Mouse (Mus musculus) midbrain, embryonic 14.5 days (tissue): ENCODE results near the gene Lix1l. TPM values are rescaled to one million over a fixed set of nuclear protein-coding genes. Genes with fewer than 3 reads are reported as not detected.
"Not testable (repeated sequence)": the region's sequence is repeated elsewhere in the genome, so short reads cannot be mapped to it uniquely, and the experiment has no call there.

ENCODE experiments used
- ATAC-seq: fragments of 200-750 bp; cut with Nextera tagmentation; 2 replicates; pipeline ENCODE4 v1.8.0; 2017; ENCODE audit warnings: moderate number of reproducible peaks, moderate library complexity; ENCODE audit not compliant: low FRiP score, low TSS enrichment
- DNase-seq: peaks from one replicate; pipeline ENCODE4 v3.0.0-alpha.2; 2015
- H3K27ac ChIP-seq: fragments of 300-500 bp; sonication (generic); replicated peaks from 2 replicates; pipeline ENCODE4 v1.5.1; 2014; ENCODE audit warnings: mild to moderate bottlenecking, low read depth, low read length, moderate library complexity
- H3K27me3 ChIP-seq: fragments of 300-500 bp; sonication (generic); 2 replicates; pipeline ENCODE4 v1.6.1; 2014; ENCODE audit warnings: low read length, control low read depth, mixed read lengths; ENCODE audit not compliant: control insufficient read depth, insufficient read depth
- H3K36me3 ChIP-seq: fragments of 300-500 bp; sonication (generic); 2 replicates; pipeline ENCODE4 v1.6.1; 2014; ENCODE audit warnings: low read length, control low read depth; ENCODE audit not compliant: control insufficient read depth, insufficient read depth
- H3K4me1 ChIP-seq: fragments of 300-500 bp; sonication (generic); 2 replicates; pipeline ENCODE4 v1.6.1; 2014; ENCODE audit warnings: mild to moderate bottlenecking, antibody characterized with exemption, low read length, control low read depth; ENCODE audit not compliant: control insufficient read depth, insufficient read depth
- H3K4me2 ChIP-seq: fragments of 300-500 bp; sonication (generic); 2 replicates; pipeline ENCODE4 v1.6.1; 2014; ENCODE audit warnings: mild to moderate bottlenecking, low read length, moderate library complexity
- H3K4me3 ChIP-seq: fragments of 300-500 bp; sonication (generic); replicated peaks from 2 replicates; pipeline ENCODE4 v1.5.1; 2014; ENCODE audit warnings: low read depth, low read length
- H3K9ac ChIP-seq: fragments of 300-500 bp; sonication (generic); replicated peaks from 2 replicates; pipeline ENCODE4 v1.6.1; 2014; ENCODE audit warnings: mild to moderate bottlenecking, low read length, moderate library complexity
- H3K9me3 ChIP-seq: fragments of 300-500 bp; sonication (generic); 2 replicates; pipeline ENCODE4 v1.6.1; 2016; ENCODE audit warnings: low read length, control low read depth, mixed read lengths; ENCODE audit not compliant: control insufficient read depth
- WGBS: fragments of 180-500 bp; shearing (Covaris S2); extraction: QIAGEN DNeasy Blood & Tissue Kit; methylation state at CpG from one replicate; pipeline ENCODE4 v1.1.7; 2014; 5-methylcytosine and 5-hydroxymethylcytosine counted together
- polyA plus RNA-seq: library from polyadenylated mRNA; unstranded; fragments of >200 nt; fragmentation: Nextera tagmentation; extraction: Ambion mirVana; gene quantifications from 2 replicates; pipeline ENCODE4 v1.2.1, GENCODE M21; 2014

The Lix1l gene
- polyA plus RNA-seq, 1 experiment from 2014 or later = 6.7 TPM

DNA sequence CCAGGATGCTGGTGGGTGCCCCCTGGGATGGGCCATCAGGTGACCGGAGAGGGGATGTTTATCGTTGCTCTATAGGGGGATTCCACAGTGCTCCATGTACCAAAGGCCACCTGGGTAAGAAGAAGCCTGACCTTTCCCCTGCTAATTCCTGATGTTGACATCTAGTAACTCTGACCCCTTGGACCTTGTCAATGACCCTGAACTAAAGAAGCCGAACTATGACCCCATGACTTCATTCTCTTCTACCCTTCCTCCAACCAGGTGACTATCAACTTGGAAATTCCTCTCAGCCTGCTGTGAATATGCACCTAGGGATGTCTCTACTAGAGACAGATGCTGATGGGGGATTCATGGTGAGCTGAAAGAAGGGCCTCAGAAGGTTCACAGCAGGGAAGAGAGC is 46.4 kb downstream of the Lix1l start:
- Histone ChIP-seq H3K36me3 (peaks cover 21% of the 10 kb centered on the region), H3K4me1 (no peaks in the 10 kb centered on the region), H3K9me3 (no peaks in the 10 kb centered on the region), H3K4me2 (no peak overlapping the region), H3K27me3 (no peaks in the 10 kb centered on the region), H3K27ac (no peak overlapping the region), H3K9ac (no peak overlapping the region), H3K4me3 (no peak overlapping the region)
- ATAC-seq = no peak
- no peak for DNase-seq
- WGBS = 79% methylated on average over 3 of the region's 3 CpGs

DNA sequence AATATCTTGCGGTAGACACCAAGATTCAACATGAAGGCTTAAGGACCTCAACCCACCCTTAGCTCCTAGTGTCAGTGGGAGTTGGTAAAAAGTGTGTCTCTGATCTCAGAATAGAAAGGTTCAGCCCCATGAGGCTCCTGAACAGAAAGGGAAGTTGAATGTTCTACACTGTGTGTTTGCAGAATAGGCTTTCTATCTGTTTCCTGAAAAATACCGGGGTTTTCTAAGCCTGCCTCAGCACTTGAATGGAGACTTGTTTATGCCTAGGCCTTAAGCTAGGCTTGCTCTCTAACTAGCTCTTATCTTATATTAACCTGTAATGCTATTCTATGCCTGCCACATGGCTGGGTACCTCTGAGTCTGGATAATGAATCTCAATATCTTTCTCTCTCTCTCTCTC is 60.0 kb downstream of the Lix1l start:
- WGBS = 93% methylated on average over 2 of the region's 2 CpGs

DNA sequence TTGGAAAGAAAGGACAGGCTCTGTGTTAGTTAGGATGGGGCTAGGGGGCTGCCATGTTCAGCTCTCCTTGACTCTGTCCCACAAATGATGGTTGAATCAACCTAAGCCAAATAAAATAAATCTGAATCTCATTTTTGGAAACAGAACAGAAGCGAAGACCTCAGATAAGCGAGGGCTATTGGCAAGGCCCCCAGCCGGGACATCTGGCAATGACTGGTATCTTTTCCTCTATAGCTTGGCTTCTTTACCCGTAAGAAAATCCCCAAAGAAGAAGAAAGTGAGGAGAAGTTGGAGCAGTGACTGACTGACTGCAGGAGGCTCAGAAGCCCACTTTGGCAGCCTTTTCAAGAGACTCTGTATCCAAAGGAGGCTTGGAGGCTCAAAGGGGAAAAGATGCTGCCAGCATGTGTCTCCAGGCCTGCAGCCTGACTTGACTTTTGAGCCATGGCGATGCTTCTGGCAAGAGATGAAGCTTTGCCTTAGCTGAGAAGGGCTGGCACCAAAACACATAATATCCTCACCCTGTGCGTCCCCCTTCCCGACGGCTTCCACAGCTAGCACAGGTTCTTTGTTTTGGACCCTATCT is 61.9 kb downstream of the Lix1l start:
- DNase-seq = peak; percentile 29
- peak overlapping the region; percentile 16 for H3K27ac ChIP-seq
- H3K27me3 ChIP-seq = no peaks in the 10 kb centered on the region
- no peak for ATAC-seq
- H3K36me3 ChIP-seq = no peaks in the 10 kb centered on the region
- H3K4me2 ChIP-seq = peak overlapping the region; percentile 59
- H3K4me3 ChIP-seq = peak overlapping the region; percentile 32
- H3K9me3 ChIP-seq = no peaks in the 10 kb centered on the region
- H3K4me1 ChIP-seq = no peaks in the 10 kb centered on the region; the same call in 1 of the 2 replicates
- WGBS = 57% methylated on average over 8 of the region's 8 CpGs
- H3K9ac ChIP-seq = peak overlapping the region; percentile 42; the same call in 1 of the 2 replicates

More for the DNA sequence above, 60.0 kb downstream of the Lix1l start:
- ATAC-seq (no peak), DNase-seq (no peak)
- Histone ChIP-seq H3K4me1 (no peaks in the 10 kb centered on the region; the same call in 1 of the 2 replicates), H3K27me3 (no peaks in the 10 kb centered on the region), H3K4me2 (no peak overlapping the region), H3K9ac (no peak overlapping the region), H3K9me3 (no peaks in the 10 kb centered on the region), H3K4me3 (no peak overlapping the region), H3K36me3 (no peaks in the 10 kb centered on the region), H3K27ac (no peak overlapping the region)

DNA sequence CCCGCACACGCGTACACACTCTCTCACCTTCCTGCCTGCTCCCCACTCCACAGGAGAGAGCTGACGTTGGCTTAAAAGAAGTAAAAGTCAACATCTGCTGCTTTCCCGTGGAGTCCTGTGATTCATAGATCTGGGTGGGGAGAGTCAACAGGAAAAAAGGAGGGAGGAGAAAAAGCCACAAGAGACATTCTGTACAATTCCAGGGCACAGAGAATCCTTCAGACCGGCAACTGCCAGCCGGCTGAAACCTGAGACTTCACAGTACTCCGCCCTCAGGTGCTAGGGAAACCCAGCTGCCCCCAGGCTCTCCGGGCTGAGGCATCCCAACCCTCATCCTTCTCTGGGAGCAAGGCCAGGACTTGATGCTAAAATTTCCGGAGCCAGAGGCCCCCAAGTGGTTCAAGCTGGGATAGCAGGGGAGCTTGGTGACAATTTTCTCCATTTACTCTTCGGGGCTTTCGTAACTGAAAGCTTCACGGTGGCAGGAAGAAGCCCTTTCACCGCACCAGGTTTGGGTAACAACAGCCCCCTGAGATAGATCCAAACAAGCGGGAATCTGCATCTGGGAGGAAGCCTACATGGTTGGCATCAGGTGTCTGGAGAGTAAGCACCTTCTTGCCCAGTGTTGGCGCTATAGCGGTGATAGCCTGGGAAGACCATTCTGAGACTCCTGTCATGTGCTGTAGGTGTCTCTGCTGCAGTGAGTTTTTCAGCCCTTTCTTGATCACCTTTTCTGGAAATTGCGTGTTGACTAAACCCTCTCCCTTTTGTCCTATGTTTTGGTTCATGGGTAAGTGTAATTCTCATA is 62.7 kb downstream of the Lix1l start:
- H3K9ac ChIP-seq = peak overlapping the region; percentile 42
- peak; percentile 91 for DNase-seq
- no peaks in the 10 kb centered on the region for H3K9me3 ChIP-seq
- peak; percentile 77; the same call in 1 of the 2 replicates for ATAC-seq
- no peaks in the 10 kb centered on the region for H3K27me3 ChIP-seq
- H3K27ac ChIP-seq = peak overlapping the region; percentile 16
- no peaks in the 10 kb centered on the region; the same call in 1 of the 2 replicates for H3K4me1 ChIP-seq
- H3K4me3 ChIP-seq = peak overlapping the region; percentile 32
- H3K36me3 ChIP-seq = no peaks in the 10 kb centered on the region
- WGBS = 7% methylated on average over 15 of the region's 18 CpGs
- H3K4me2 ChIP-seq = peak overlapping the region; percentile 59

DNA sequence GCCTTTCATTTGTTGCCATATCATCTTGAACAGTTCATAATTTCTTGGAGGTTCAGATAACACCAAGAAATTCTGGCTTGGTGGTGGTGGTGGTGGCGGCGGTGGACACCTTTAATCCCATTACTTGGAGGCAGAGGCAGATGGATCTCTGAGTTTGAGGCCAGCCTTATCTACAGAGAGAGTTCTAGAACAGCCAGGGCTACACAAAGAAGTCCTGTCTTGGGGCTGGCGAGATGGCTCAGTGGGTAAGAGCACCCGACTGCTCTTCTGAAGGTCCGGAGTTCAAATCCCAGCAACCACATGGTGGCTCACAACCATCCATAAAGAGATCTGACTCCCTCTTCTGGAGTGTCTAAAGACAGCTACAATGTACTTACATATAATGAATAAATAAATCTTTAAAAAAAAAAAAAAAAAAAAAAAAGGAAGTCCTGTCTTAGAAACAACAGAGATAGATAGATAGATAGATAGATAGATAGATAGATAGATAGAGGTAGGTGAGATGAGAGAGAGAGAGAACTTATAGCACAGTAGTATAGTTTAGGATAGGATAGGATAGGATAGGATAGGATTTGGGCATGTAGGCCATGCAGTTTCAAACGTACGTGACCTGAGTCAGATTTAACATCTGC is 64.9 kb downstream of the Lix1l start:
- not testable (repeated sequence) for H3K27ac ChIP-seq, H3K4me2 ChIP-seq, H3K9me3 ChIP-seq, H3K27me3 ChIP-seq, H3K9ac ChIP-seq, H3K4me3 ChIP-seq, DNase-seq, ATAC-seq, H3K4me1 ChIP-seq, H3K36me3 ChIP-seq
- 92% methylated on average over 7 of the region's 7 CpGs for WGBS

DNA sequence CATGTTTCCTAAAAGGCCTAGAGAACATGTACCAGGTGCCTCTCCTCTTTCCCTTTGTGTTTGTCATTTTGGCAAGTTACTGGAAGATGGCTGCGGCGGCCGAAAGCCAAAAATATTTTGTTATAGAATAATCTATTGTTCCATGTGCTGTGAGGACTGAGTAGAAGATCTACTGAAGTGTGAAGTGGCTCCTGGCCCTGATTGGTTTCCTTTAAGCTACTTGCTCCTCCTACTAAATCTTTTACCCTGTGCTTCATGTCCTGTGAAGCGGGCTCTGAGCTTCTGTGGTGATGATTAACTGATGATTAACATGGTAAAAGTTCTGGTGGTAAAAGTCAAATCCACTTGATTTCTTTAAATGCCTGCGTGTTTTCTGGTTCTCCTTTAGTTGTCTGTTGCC is 66.0 kb downstream of the Lix1l start:
- Histone ChIP-seq H3K9me3 (no peaks in the 10 kb centered on the region), H3K4me3 (no peak overlapping the region), H3K36me3 (no peaks in the 10 kb centered on the region), H3K27ac (no peak overlapping the region), H3K27me3 (peaks cover 7% of the 10 kb centered on the region), H3K4me2 (no peak overlapping the region), H3K4me1 (peaks cover 7% of the 10 kb centered on the region; the same call in 1 of the 2 replicates), H3K9ac (no peak overlapping the region)
- ATAC-seq = no peak
- no peak for DNase-seq
- WGBS = 95% methylated on average over 5 of the region's 5 CpGs

DNA sequence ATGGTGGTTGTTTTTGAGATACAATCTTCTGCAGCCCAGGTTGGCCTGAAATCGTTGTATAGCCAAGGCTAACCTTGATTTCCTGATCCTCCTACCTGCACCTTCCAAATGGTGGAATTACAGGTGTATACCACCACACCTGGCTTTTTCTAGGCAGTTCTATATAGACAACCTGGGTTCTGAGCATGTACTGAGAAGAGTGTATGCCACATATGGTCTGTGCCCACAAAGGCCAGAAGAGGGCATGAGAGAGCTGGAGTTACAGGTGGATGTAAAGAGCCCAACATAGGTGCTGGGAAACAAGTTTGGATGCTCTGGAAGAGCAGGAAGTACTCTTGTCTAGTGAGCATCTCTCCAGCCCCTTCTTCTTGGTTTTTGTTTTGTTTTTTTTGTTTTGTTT is 66.4 kb downstream of the Lix1l start:
- Histone ChIP-seq H3K27ac (no peak overlapping the region), H3K36me3 (no peaks in the 10 kb centered on the region), H3K4me1 (peaks cover 7% of the 10 kb centered on the region; the same call in 1 of the 2 replicates), H3K9me3 (no peaks in the 10 kb centered on the region), H3K4me2 (no peak overlapping the region), H3K9ac (no peak overlapping the region), H3K4me3 (no peak overlapping the region), H3K27me3 (peaks cover 7% of the 10 kb centered on the region)
- DNase-seq (no peak), ATAC-seq (no peak)
- WGBS = 47% methylated on average over 1 of the region's 1 CpGs

DNA sequence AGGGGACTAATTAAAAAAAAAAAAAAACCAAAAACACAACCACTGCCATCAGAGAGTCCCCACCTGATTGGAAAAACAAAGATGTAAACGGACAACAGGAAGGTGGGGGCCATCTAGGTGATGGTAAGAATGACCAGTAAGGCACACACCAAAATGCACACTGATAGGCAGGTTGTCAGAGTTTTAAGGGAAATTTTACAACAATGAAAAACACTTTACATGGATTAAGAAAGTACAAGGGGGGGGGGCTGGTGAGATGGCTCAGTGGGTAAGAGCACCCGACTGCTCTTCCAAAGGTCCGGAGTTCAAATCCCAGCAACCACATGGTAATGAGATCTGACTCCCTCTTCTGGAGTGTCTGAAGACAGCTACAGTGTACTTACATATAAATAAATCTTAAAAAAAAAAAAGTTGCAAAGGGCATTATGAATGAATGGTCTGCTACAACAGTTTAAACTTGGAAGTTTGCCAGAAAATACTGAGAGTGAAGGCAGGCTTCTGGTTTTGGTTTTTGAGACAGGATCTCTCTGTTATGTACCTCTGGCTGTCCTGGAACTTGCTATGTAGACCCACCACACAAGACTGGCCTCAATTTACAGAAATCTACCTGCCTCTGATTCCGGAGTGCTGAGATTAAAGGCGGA is 67.6 kb downstream of the Lix1l start:
- H3K36me3 ChIP-seq = no peaks in the 10 kb centered on the region
- no peaks in the 10 kb centered on the region for H3K9me3 ChIP-seq
- H3K27me3 ChIP-seq = peaks cover 7% of the 10 kb centered on the region
- ATAC-seq (no peak), DNase-seq (no peak)
- no peak overlapping the region for H3K4me2 ChIP-seq
- H3K4me1 ChIP-seq = 0 out of 2 replicates have a peak, but pooled peaks cover 7% of the 10 kb centered on the region
- no peak overlapping the region for H3K27ac ChIP-seq
- no peak overlapping the region for H3K4me3 ChIP-seq
- H3K9ac ChIP-seq = no peak overlapping the region
- WGBS = 95% methylated on average over 5 of the region's 5 CpGs
